Mouse (Mus musculus): ENCODE measurements around the gene Srrm1. TPM values are rescaled to one million over a fixed set of nuclear protein-coding genes. Genes with fewer than 3 reads are reported as not detected.

The Srrm1 gene
- polyA plus RNA-seq, 1 experiment, result 12.2 TPM

DNA sequence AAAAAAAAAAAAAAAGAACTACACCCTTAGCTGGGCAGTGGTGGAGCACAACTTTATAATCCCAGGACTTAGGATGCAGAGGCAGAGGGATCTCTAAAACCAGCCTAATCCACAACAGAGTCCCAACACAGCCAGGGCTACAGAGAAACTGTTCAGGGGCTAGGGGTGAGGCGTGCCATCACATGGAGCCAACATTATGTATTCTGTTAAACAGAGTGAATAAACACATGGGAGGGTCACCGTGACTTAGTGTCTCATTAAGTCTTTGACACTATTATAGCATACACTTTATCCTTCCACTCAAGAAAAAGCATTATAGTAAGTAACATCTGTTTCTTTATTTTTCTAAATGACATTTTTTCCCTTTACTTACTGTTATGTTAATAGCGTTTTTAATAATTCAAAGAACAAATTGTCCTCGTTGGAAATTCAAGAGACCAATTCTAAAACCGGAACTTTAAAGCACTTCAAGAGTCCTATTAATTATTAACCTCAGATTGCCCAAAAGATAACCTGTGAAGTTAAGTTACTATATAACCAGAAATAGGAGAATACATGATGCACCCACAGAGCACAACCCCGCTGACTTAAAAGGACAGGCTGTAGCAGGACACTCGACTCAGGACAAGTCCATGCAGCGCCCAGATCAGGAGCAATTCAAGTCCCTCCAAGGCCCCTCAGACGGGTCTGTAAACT lies 17.6 kb downstream of the Srrm1 start:
- Histone ChIP-seq H3K4me1 (ENCODE audit: control insufficient read depth, insufficient read depth, insufficient read length, low read length) (peaks cover 10% of the 10 kb centered on the region; the same call in 1 of the 2 replicates), H3K27ac (ENCODE audit: insufficient read depth, low read depth, low read length) (0 out of 2 replicates have a peak overlapping the region, but pooled peaks have one; percentile 4), H3K36me3 (ENCODE audit: control insufficient read depth, insufficient read depth, low read length) (peaks cover 74% of the 10 kb centered on the region), H3K27me3 (ENCODE audit: control insufficient read depth, insufficient read depth, low read length) (no peaks in the 10 kb centered on the region), H3K4me3 (ENCODE audit: low read depth, low read length) (no peak overlapping the region)
- TF ChIP-seq POLR2A (IDR thresholded peaks at IDR 0.05; ENCODE audit: low read depth, low read length), result no peak
- TF ChIP-seq CTCF (IDR thresholded peaks at IDR 0.05; ENCODE audit: extremely low read depth, insufficient read length, insufficient replicate concordance, low read depth, low read length), result no peak
- WGBS, result 26% methylated on average over 9 of the region's 9 CpGs

DNA sequence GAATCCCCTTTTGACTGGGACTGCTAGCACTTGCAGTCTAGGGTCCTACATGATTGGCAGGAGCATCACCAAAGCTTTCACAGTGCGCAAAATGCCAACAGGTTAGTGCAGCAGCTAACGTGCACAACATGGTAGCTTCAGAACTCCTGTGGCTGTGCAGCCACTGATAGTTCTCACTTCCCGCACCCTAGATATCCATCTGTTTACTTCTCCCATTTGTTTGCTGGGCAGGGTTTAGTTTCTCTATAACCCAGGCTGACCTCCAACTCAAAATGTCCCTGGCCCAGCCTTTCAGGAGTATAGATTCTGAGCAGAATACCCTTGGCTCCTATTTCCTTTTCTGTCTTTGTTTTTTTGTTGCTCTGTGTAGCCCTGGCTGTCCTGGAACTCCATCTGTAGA lies 26.7 kb downstream of the Srrm1 start:
- Histone ChIP-seq H3K4me3 (ENCODE audit: low read depth, low read length) (no peak overlapping the region), H3K27ac (ENCODE audit: insufficient read depth, low read depth, low read length) (no peak overlapping the region), H3K36me3 (ENCODE audit: control insufficient read depth, insufficient read depth, low read length) (peaks cover 82% of the 10 kb centered on the region), H3K27me3 (ENCODE audit: control insufficient read depth, insufficient read depth, low read length) (no peaks in the 10 kb centered on the region), H3K4me1 (ENCODE audit: control insufficient read depth, insufficient read depth, insufficient read length, low read length) (no peaks in the 10 kb centered on the region)
- WGBS, result 83% methylated on average over 3 of the region's 3 CpGs
- no peak for TF ChIP-seq POLR2A (IDR thresholded peaks at IDR 0.05; ENCODE audit: low read depth, low read length)
- TF ChIP-seq CTCF (IDR thresholded peaks at IDR 0.05; ENCODE audit: extremely low read depth, insufficient read length, insufficient replicate concordance, low read depth, low read length), result no peak

DNA sequence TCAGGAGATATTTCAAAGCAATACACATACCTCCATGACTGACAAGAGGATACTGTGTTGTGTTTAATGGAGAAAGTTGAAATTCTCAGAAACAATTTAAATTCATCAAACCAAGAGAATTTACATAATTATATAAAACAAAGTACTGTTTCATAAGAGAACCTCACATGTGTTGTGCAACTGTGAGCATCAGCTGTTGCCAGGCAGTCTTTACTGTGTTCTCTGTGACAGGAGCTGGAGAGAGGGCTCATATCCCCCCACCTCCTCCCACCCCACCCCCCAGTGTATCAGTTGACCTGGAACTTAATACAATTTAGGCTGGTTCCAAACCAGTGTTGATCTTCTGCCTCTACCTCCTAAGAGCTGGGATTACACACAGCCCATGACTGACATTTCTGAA lies 27.1 kb downstream of the Srrm1 start:
- peaks cover 81% of the 10 kb centered on the region for H3K36me3 ChIP-seq (ENCODE audit: control insufficient read depth, insufficient read depth, low read length)
- no peak overlapping the region for H3K27ac ChIP-seq (ENCODE audit: insufficient read depth, low read depth, low read length)
- no peaks in the 10 kb centered on the region for H3K4me1 ChIP-seq (ENCODE audit: control insufficient read depth, insufficient read depth, insufficient read length, low read length)
- H3K4me3 ChIP-seq (ENCODE audit: low read depth, low read length), result no peak overlapping the region
- no peak for TF ChIP-seq CTCF (IDR thresholded peaks at IDR 0.05; ENCODE audit: extremely low read depth, insufficient read length, insufficient replicate concordance, low read depth, low read length)
- no peak for TF ChIP-seq POLR2A (IDR thresholded peaks at IDR 0.05; ENCODE audit: low read depth, low read length)
- no peaks in the 10 kb centered on the region for H3K27me3 ChIP-seq (ENCODE audit: control insufficient read depth, insufficient read depth, low read length)

DNA sequence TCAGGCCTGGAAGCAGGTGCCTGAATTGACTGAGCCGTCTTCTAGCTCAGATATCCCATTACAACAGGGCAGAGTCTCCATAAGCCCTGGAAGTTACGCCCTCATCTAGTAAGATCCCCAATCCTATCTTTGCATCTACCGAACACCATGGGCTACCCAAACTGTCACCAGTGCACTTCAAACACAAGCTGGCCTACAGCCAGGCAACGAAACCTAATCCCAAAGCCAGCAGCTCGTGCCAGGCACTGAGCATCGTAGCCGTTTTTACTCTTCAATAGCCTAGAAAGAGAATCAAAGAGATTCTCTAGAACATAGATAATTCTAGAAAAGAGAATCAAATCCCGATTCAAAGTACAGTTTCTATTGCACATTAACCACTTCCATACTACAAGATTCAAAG lies 30.1 kb downstream of the Srrm1 start:
- TF ChIP-seq POLR2A (IDR thresholded peaks at IDR 0.05; ENCODE audit: low read depth, low read length) (no peak), CTCF (IDR thresholded peaks at IDR 0.05; ENCODE audit: extremely low read depth, insufficient read length, insufficient replicate concordance, low read depth, low read length) (no peak)
- WGBS, result 87% methylated on average over 8 of the region's 8 CpGs
- Histone ChIP-seq H3K36me3 (ENCODE audit: control insufficient read depth, insufficient read depth, low read length) (peaks cover 73% of the 10 kb centered on the region), H3K4me1 (ENCODE audit: control insufficient read depth, insufficient read depth, insufficient read length, low read length) (no peaks in the 10 kb centered on the region), H3K4me3 (ENCODE audit: low read depth, low read length) (no peak overlapping the region), H3K27me3 (ENCODE audit: control insufficient read depth, insufficient read depth, low read length) (no peaks in the 10 kb centered on the region), H3K27ac (ENCODE audit: insufficient read depth, low read depth, low read length) (no peak overlapping the region)

DNA sequence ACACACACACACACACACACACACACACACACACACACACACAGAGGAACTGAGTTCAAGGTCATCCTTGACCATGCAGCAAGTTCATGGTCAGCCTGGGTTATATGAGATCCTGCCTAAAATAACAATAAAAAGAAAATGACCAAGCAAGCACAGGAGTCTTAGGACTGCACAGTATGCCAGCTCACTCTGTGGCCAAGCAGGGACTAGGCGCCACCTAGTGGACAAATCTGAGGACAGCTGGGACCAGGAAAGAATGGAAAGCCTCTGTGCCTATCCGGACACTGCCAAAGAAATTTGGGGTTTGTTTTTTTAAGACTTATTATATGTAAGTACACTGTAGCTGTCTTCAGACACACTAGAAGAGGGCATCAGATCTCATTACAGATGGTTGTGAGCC lies 35.2 kb downstream of the Srrm1 start:
- Histone ChIP-seq H3K27ac (ENCODE audit: insufficient read depth, low read depth, low read length) (no peak overlapping the region), H3K27me3 (ENCODE audit: control insufficient read depth, insufficient read depth, low read length) (no peaks in the 10 kb centered on the region), H3K4me1 (ENCODE audit: control insufficient read depth, insufficient read depth, insufficient read length, low read length) (peaks cover 18% of the 10 kb centered on the region; the same call in 1 of the 2 replicates), H3K4me3 (ENCODE audit: low read depth, low read length) (no peak overlapping the region), H3K36me3 (ENCODE audit: control insufficient read depth, insufficient read depth, low read length) (peaks cover 40% of the 10 kb centered on the region)
- WGBS, result 9% methylated on average over 2 of the region's 2 CpGs
- TF ChIP-seq CTCF (IDR thresholded peaks at IDR 0.05; ENCODE audit: extremely low read depth, insufficient read length, insufficient replicate concordance, low read depth, low read length) (peak; percentile 93; the same call in 1 of the 2 replicates), POLR2A (IDR thresholded peaks at IDR 0.05; ENCODE audit: low read depth, low read length) (no peak)

DNA sequence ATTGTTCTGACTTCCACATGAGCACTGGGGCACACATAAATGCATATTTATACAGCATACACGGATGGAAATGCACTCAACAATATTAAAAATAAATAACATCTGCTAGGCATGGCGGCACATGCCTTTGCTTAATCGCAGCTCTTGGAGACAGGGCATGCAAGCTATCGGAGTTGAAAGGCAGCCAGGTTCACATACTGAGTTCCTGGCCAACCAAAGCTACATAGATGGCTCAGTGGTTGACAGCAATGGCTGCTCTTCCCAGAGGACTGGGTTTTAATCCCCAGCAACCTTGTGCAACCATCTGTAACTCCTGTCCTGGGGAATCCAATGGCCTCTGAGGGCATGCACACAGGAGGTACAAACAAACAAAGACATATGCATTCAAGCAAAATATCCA lies 35.6 kb downstream of the Srrm1 start:
- TF ChIP-seq POLR2A (IDR thresholded peaks at IDR 0.05; ENCODE audit: low read depth, low read length) (no peak), CTCF (IDR thresholded peaks at IDR 0.05; ENCODE audit: extremely low read depth, insufficient read length, insufficient replicate concordance, low read depth, low read length) (no peak)
- 83% methylated on average over 4 of the region's 4 CpGs for WGBS
- Histone ChIP-seq H3K27ac (ENCODE audit: insufficient read depth, low read depth, low read length) (no peak overlapping the region), H3K36me3 (ENCODE audit: control insufficient read depth, insufficient read depth, low read length) (peaks cover 36% of the 10 kb centered on the region), H3K4me3 (ENCODE audit: low read depth, low read length) (no peak overlapping the region), H3K4me1 (ENCODE audit: control insufficient read depth, insufficient read depth, insufficient read length, low read length) (peaks cover 20% of the 10 kb centered on the region), H3K27me3 (ENCODE audit: control insufficient read depth, insufficient read depth, low read length) (no peaks in the 10 kb centered on the region)

DNA sequence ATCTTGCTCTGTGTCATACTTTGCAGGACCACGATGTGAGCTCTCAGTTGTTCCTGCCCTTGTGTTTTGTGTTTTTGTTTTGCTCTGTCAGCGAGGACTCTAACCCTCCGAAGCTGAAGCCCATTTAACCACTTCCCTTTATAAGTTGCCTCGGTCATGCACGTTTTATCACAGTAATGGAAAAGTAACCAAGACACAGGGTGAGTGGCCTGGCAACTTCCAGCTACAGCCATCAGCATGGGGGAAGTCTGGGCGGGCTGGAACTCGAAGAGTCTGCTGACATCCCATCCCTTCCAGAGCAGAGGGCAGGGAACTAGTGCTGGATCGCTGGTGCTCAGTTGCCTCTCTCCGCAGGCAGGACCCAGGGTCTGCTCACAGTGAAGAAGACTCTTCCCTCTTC lies 37.8 kb downstream of the Srrm1 start:
- 94% methylated on average over 9 of the region's 9 CpGs for WGBS
- Histone ChIP-seq H3K27me3 (ENCODE audit: control insufficient read depth, insufficient read depth, low read length) (no peaks in the 10 kb centered on the region), H3K27ac (ENCODE audit: insufficient read depth, low read depth, low read length) (no peak overlapping the region), H3K4me1 (ENCODE audit: control insufficient read depth, insufficient read depth, insufficient read length, low read length) (peaks cover 21% of the 10 kb centered on the region), H3K36me3 (ENCODE audit: control insufficient read depth, insufficient read depth, low read length) (peaks cover 18% of the 10 kb centered on the region), H3K4me3 (ENCODE audit: low read depth, low read length) (no peak overlapping the region)
- TF ChIP-seq CTCF (IDR thresholded peaks at IDR 0.05; ENCODE audit: extremely low read depth, insufficient read length, insufficient replicate concordance, low read depth, low read length) (no peak), POLR2A (IDR thresholded peaks at IDR 0.05; ENCODE audit: low read depth, low read length) (no peak)
